Mouse (Mus musculus) heart, adult 9 months (tissue): Measurements from ENCODE around the gene Sp1.

ENCODE experiments used
- DNase-seq, 2 experiments: peaks; one replicate each; pipeline ENCODE4 v3.0.0; 2022; ENCODE audit warnings: low spot score in 2 of 2

Gene Sp1

GRCm38 (mm10) chr15:102433173-102433572 lies 27.2 kb downstream of the Sp1 start:
- no peak for DNase-seq

- DNase-seq = peak; percentile 49 to 81
Measured at GRCm38 (mm10) chr15:102442490-102442889, 36.5 kb downstream of the Sp1 start.

- no peak for DNase-seq
Measured at GRCm38 (mm10) chr15:102445146-102445545, 39.2 kb downstream of the Sp1 start, which contains the start of gene Amhr2. Gene Amhr2 (plus strand): TSS chr15:102445367.

GRCm38 (mm10) chr15:102446448-102446847 lies 40.5 kb downstream of the Sp1 start:
- no peak for DNase-seq

- DNase-seq = no peak
Measured at GRCm38 (mm10) chr15:102449366-102449765, 43.4 kb downstream of the Sp1 start.

- no peak for DNase-seq
Measured at GRCm38 (mm10) chr15:102450928-102451327, 45.0 kb downstream of the Sp1 start.

GRCm38 (mm10) chr15:102451666-102452430 lies 45.9 kb downstream of the Sp1 start:
- no peak for DNase-seq

- DNase-seq = no peak
Measured at GRCm38 (mm10) chr15:102455993-102456392, 50.0 kb downstream of the Sp1 start.

GRCm38 (mm10) chr15:102458050-102458736 lies 52.2 kb downstream of the Sp1 start:
- DNase-seq = peak; percentile 44 to 78

GRCm38 (mm10) chr15:102458904-102459317 lies 53.0 kb downstream of the Sp1 start, which contains the start of gene Prr13:
Gene Prr13 (plus strand): TSS chr15:102459028.
- peak; percentile 92 to 94 for DNase-seq

- DNase-seq = no peak
Measured at GRCm38 (mm10) chr15:102459381-102459780, 53.4 kb downstream of the Sp1 start.

GRCm38 (mm10) chr15:102459847-102460246 lies 53.9 kb downstream of the Sp1 start:
- DNase-seq = peak in 1 of 2 experiments; percentile 20

GRCm38 (mm10) chr15:102460409-102460808 lies 54.5 kb downstream of the Sp1 start:
- no peak for DNase-seq

- DNase-seq = peak in 1 of 2 experiments; percentile 32
Measured at GRCm38 (mm10) chr15:102460971-102461370, 55.0 kb downstream of the Sp1 start.

- DNase-seq = no peak
Measured at GRCm38 (mm10) chr15:102461430-102462075, 55.6 kb downstream of the Sp1 start.

GRCm38 (mm10) chr15:102463666-102464065 lies 57.7 kb downstream of the Sp1 start:
- no peak for DNase-seq

- DNase-seq = no peak
Measured at GRCm38 (mm10) chr15:102468675-102469370, 62.9 kb downstream of the Sp1 start.

GRCm38 (mm10) chr15:102470183-102470604 lies 64.3 kb downstream of the Sp1 start, which contains the start of gene Pcbp2:
Gene Pcbp2 (plus strand): TSS chr15:102470539.
- peak; percentile 96 to 97 for DNase-seq

GRCm38 (mm10) chr15:102470605-102471294 lies 64.8 kb downstream of the Sp1 start:
- peak; percentile 75 to 80 for DNase-seq

- DNase-seq = peak in 1 of 2 experiments; percentile 42
Measured at GRCm38 (mm10) chr15:102471295-102471645, 65.3 kb downstream of the Sp1 start.

- no peak for DNase-seq
Measured at GRCm38 (mm10) chr15:102471727-102472126, 65.8 kb downstream of the Sp1 start.
